Mouse (Mus musculus): Measurements from ENCODE around the gene Nudt16l1. TPM values are rescaled to one million over a fixed set of nuclear protein-coding genes. Genes with fewer than 3 reads are reported as not detected.
A peak's percentile ranks its signal among the peaks of the same experiment; 100 is the strongest.

Nudt16l1 gene
- polyA plus RNA-seq, 1 experiment: 49.4 TPM

DNA sequence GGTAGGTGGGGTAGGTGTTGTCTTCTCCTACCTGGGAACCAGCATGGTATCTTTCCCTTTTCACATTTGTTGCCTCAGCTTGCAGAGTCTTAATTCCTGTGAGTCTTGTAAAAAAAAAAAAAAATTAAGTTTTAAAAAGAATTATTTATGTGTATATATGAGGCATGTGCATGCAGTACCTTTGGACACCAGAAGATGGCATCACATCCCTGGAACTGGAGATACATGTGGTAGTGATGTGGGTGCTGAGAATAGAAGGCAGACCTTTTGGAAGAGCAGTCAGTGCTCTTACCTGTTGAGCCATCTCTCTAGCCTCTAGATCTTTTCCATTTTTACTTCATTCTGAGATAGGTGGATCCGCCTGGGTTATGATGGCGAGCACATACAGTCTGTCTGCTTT is 28.8 kb upstream of the Nudt16l1 start:
- H3K27ac ChIP-seq (ENCODE audit: control insufficient read depth, insufficient read depth, low read depth, low read length, poor library complexity): no peak overlapping the region
- H3K4me3 ChIP-seq (replicated peaks; ENCODE audit: control insufficient read depth, low read depth, low read length): no peak overlapping the region
- H3K4me1 ChIP-seq (ENCODE audit: control insufficient read depth, insufficient read depth, low read length): peaks cover 8% of the 10 kb centered on the region
- WGBS: 100% methylated on average over 2 of the region's 2 CpGs
- TF ChIP-seq CTCF (IDR thresholded peaks at IDR 0.05; ENCODE audit: control insufficient read depth, insufficient read depth, low read length): no peak

DNA sequence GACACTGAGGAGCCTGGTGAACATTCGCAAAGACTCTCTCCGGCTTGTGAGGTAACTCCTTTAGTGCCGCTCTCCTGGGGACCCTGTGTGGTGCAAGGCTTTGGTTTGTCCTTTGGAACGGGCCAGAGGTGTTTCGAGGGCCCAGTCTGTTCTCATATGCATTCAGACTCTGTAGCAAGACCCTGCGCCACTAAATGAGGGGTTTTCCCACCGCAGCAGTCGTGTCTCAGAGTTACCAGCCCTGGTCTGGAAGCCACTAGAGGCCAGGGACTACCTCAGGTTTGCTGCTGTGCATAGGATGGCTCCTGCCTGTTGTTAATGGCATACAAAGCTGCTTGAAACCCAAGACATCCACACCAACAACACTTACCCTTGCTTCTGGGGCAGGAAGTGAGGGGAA is 27.8 kb upstream of the Nudt16l1 start:
- WGBS: 82% methylated on average over 8 of the region's 8 CpGs
- H3K27ac ChIP-seq (ENCODE audit: control insufficient read depth, insufficient read depth, low read depth, low read length, poor library complexity): no peak overlapping the region
- TF ChIP-seq CTCF (IDR thresholded peaks at IDR 0.05; ENCODE audit: control insufficient read depth, insufficient read depth, low read length) (no peak), POLR2A (IDR thresholded peaks at IDR 0.05; ENCODE audit: borderline replicate concordance, control insufficient read depth, low read depth, low read length) (no peak)
- no peak overlapping the region for H3K4me3 ChIP-seq (replicated peaks; ENCODE audit: control insufficient read depth, low read depth, low read length)
- peaks cover 8% of the 10 kb centered on the region for H3K4me1 ChIP-seq (ENCODE audit: control insufficient read depth, insufficient read depth, low read length)

DNA sequence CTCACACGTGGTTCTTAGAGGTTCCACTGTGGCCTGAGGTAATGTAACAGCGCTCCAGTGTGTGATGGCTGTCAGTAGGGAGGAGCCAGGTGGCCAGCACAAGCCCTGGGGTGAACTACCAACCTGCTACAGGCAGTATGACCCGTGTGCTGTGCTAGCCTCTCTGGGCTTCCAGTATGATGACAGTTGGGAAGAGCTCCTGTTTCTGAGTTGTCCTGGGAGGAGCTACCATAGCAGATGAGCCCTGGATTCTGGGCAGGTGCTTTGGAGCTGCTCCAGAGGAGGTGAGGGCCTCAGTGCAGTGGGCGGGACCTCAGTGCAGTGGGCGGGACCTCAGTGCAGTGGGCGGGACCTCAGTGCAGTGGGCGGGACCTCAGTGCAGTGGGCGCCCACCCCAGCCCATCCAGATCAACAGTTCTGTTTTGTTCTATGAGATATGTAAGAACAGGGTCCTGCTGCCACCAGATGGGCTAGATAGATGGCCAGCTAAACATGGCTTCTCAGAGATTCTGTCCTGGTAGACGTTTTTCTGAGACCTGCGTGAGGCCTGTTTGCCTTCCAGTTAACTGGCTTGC is 26.4 kb upstream of the Nudt16l1 start:
- Histone ChIP-seq H3K4me1 (ENCODE audit: control insufficient read depth, insufficient read depth, low read length) (peaks cover 8% of the 10 kb centered on the region), H3K27ac (ENCODE audit: control insufficient read depth, insufficient read depth, low read depth, low read length, poor library complexity) (peak overlapping the region; percentile 87)

DNA sequence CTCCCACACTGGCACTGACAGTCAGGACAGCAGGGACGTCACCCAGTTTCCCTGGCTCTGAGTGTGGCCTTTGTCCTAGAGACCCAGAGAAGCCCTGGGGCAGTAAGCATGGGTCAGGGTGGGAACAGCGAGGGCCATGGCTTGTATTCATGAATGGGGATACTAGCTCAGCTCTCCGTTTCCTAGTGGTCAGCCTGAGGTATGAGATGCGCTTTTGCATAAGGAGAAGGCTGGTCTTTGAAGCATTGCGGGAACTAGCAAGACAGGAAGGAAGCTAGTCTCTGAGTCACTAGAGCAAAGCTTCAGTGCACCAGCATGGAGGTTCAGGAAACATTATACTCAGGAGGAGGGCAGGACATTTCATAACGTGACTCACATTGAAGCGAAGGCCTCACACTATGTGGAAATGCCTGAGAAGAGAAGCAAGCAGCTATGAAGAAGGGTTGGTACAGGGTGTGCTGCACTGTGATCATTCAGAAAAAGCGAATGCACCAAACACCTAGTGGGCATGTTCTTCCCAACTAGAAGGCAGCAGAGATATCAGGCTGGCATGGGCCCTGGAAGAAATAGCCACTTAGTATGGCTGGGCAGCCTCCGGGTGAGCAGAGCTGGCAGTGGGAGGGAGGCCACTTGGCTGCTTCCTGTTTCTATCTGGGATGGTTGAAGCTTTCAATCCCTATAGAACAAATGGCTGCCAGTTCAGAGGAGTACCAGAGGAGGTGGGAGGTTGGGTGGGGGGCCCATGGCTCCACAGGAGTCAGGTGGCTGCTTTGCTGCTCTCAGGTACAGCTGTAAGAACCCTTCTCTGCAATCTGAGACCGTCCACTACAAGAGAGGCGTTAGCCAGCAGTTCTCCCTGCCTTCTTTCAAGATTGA is 25.4 kb upstream of the Nudt16l1 start:
- H3K4me1 ChIP-seq (ENCODE audit: control insufficient read depth, insufficient read depth, low read length): peaks cover 5% of the 10 kb centered on the region

More for the DNA sequence above, 26.4 kb upstream of the Nudt16l1 start:
- no peak overlapping the region for H3K4me3 ChIP-seq (replicated peaks; ENCODE audit: control insufficient read depth, low read depth, low read length)
- TF ChIP-seq CTCF (IDR thresholded peaks at IDR 0.05; ENCODE audit: control insufficient read depth, insufficient read depth, low read length): no peak
- TF ChIP-seq POLR2A (IDR thresholded peaks at IDR 0.05; ENCODE audit: borderline replicate concordance, control insufficient read depth, low read depth, low read length): no peak
- 75% methylated on average over 10 of the region's 10 CpGs for WGBS

DNA sequence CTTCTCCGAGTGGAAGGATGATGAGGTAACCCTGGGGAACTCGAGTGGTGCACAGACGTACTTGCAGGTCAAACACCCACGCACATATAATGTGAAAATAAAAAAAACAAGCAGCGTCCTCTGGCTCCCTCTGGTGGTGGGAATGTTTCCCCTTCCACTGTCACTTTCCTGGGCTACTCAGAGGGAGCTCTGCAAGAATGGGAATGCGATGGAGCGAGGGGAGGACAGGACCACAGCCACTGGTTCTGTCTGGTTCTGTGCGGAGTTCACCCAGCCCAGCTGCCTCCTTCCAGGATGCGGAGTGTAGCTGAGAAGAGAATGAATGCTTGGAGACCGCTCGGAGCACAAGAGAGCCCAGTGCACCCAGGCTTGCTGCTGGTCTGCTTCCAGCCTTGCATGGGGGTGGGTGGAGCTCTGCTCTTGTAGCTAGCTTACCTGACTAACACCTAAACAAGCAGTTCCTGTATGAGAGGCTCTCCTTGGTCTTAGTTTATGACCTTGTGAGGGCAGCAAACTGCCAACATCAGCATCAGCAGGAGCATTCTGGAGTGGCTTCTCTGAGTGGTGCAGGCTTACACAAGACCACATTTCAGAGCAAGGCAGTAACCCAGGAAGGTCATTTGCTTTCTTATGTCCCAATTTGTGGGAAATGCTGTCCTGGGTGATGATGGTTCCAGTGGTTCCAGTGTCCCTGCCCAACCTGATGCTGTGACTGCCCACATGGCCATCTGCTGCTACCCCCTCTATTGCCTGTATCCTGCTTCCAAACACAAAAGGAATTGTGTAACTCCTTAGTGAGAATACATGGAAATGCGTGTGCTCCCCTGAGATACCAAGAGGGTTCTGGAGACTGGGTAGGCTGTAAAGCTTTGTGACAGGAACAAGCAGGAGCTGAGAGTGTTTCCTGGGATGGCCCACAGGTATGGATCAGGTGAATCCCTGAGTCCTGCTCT is 24.5 kb upstream of the Nudt16l1 start:
- TF ChIP-seq CTCF (IDR thresholded peaks at IDR 0.05; ENCODE audit: control insufficient read depth, insufficient read depth, low read length): peak; percentile 79
- TF ChIP-seq POLR2A (IDR thresholded peaks at IDR 0.05; ENCODE audit: borderline replicate concordance, control insufficient read depth, low read depth, low read length): no peak
- Histone ChIP-seq H3K4me3 (replicated peaks; ENCODE audit: control insufficient read depth, low read depth, low read length) (peak overlapping the region; percentile 13), H3K27ac (ENCODE audit: control insufficient read depth, insufficient read depth, low read depth, low read length, poor library complexity) (peak overlapping the region; percentile 87), H3K4me1 (ENCODE audit: control insufficient read depth, insufficient read depth, low read length) (peaks cover 4% of the 10 kb centered on the region)
- 40% methylated on average over 12 of the region's 12 CpGs for WGBS

More for the DNA sequence above, 25.4 kb upstream of the Nudt16l1 start:
- 22% methylated on average over 11 of the region's 11 CpGs for WGBS
- H3K4me3 ChIP-seq (replicated peaks; ENCODE audit: control insufficient read depth, low read depth, low read length): peak overlapping the region; percentile 13
- TF ChIP-seq CTCF (IDR thresholded peaks at IDR 0.05; ENCODE audit: control insufficient read depth, insufficient read depth, low read length) (peak; percentile 22; the same call in 1 of the 2 replicates), POLR2A (IDR thresholded peaks at IDR 0.05; ENCODE audit: borderline replicate concordance, control insufficient read depth, low read depth, low read length) (no peak)
- peak overlapping the region; percentile 87 for H3K27ac ChIP-seq (ENCODE audit: control insufficient read depth, insufficient read depth, low read depth, low read length, poor library complexity)

DNA sequence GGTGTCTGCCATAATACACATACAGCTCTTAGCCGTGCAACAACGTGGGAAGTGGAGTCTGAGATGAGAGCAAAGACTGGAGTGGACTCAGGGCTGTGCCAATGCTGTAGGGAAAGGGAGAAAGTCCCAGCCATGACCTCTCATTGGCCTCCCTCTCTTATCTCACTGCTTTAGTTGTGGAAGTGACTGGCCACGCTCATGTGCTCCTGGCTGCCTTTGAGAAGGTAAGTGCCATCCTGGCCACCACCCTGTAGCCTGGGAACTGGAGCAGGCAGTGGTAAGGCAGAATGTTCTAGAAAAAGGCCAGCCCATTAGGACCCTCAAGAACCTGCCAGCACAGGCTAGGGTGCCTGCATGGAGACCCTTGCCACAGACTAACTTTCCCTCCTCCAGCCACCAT is 22.6 kb upstream of the Nudt16l1 start:
- Histone ChIP-seq H3K27ac (ENCODE audit: control insufficient read depth, insufficient read depth, low read depth, low read length, poor library complexity) (no peak overlapping the region), H3K4me1 (ENCODE audit: control insufficient read depth, insufficient read depth, low read length) (peaks cover 4% of the 10 kb centered on the region), H3K4me3 (replicated peaks; ENCODE audit: control insufficient read depth, low read depth, low read length) (no peak overlapping the region)
- TF ChIP-seq CTCF (IDR thresholded peaks at IDR 0.05; ENCODE audit: control insufficient read depth, insufficient read depth, low read length) (no peak), POLR2A (IDR thresholded peaks at IDR 0.05; ENCODE audit: borderline replicate concordance, control insufficient read depth, low read depth, low read length) (no peak)
- 70% methylated on average over 3 of the region's 3 CpGs for WGBS

DNA sequence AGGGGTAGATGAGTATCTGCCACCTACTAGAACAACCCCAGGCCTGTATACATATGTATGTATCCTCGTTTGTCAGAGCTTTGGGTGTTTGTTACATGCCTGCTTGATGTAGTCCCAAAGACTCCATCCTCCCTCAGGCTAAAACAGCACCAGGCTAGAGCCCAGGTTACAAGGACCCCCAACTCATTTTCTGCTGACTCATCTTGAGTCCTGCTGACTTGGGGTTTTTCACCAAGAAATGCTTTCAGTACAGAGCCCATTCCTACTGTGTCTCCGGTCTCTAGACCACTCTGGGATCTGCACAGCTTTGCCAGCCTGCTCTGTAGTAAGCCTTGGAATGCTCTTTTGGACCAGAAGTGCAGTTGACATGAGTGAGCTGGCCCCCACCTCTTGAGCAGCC is 22.0 kb upstream of the Nudt16l1 start:
- H3K4me1 ChIP-seq (ENCODE audit: control insufficient read depth, insufficient read depth, low read length): peaks cover 4% of the 10 kb centered on the region
- H3K27ac ChIP-seq (ENCODE audit: control insufficient read depth, insufficient read depth, low read depth, low read length, poor library complexity): no peak overlapping the region
- no peak overlapping the region for H3K4me3 ChIP-seq (replicated peaks; ENCODE audit: control insufficient read depth, low read depth, low read length)
- TF ChIP-seq CTCF (IDR thresholded peaks at IDR 0.05; ENCODE audit: control insufficient read depth, insufficient read depth, low read length): no peak
- TF ChIP-seq POLR2A (IDR thresholded peaks at IDR 0.05; ENCODE audit: borderline replicate concordance, control insufficient read depth, low read depth, low read length): no peak
- 73% methylated on average over 2 of the region's 2 CpGs for WGBS

DNA sequence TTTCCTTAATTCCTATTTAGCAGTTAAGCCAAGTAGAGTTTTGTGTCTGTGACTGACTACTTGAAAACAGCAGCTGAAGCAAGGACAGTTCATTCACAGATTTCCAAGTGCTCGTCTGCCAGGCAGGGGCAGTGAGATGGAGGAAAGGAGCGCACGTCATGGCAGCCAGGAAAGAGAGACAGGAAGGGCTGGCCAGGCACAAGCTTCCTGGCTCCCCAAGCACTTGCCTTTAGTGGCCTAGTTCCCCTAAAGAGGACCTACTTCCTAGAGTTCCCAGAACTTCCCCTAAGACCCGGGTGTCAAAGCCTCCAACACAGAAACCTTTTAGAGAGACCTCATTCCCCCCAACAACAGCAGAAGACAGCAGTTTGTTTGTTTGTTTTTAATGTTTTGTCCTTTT is 18.0 kb upstream of the Nudt16l1 start:
- TF ChIP-seq POLR2A (IDR thresholded peaks at IDR 0.05; ENCODE audit: borderline replicate concordance, control insufficient read depth, low read depth, low read length): no peak
- no peak for TF ChIP-seq CTCF (IDR thresholded peaks at IDR 0.05; ENCODE audit: control insufficient read depth, insufficient read depth, low read length)
- Histone ChIP-seq H3K4me1 (ENCODE audit: control insufficient read depth, insufficient read depth, low read length) (no peaks in the 10 kb centered on the region), H3K27ac (ENCODE audit: control insufficient read depth, insufficient read depth, low read depth, low read length, poor library complexity) (no peak overlapping the region), H3K4me3 (replicated peaks; ENCODE audit: control insufficient read depth, low read depth, low read length) (no peak overlapping the region)
- 30% methylated on average over 4 of the region's 4 CpGs for WGBS

All from bone marrow, adult 2 months (tissue).